Mouse (Mus musculus) left cerebral cortex, adult 2 months (tissue): Measurements from ENCODE around the gene Cmtm6. TPM values are rescaled to one million over a fixed set of nuclear protein-coding genes. Genes with fewer than 3 reads are reported as not detected.

Source experiments
- DNase-seq, 2 experiments: peaks; one replicate each; pipeline ENCODE4 v3.0.0; 2021 to 2022; ENCODE audit warnings: low spot score in 2 of 2, mixed read lengths in 1 of 2; ENCODE audit errors: extremely low spot score in 1 of 2
- H3K27ac ChIP-seq: fragments of 200-600 bp; 2 replicates; pipeline ENCODE4 v1.8.1; 2022
- H3K4me3 ChIP-seq: fragments of 200-600 bp; 2 replicates; pipeline ENCODE4 v1.8.1; 2022
- CTCF ChIP-seq: fragments of 200-600 bp; IDR thresholded peaks from 2 replicates; pipeline ENCODE4 v1.8.1; 2022; ENCODE audit warnings: antibody characterized with exemption, mild to moderate bottlenecking, moderate library complexity
- intact Hi-C: fragments of 180-260 bp; cut with DNase I; formaldehyde crosslinking; loops from one replicate; pipeline ENCODE4 v1.15.1; 2025
- total RNA-seq, 2 experiments: library from RNA; stranded (reverse); gene quantifications; 2 replicates each; pipeline ENCODE4 v1.2.3; 2021

Cmtm6 gene
- total RNA-seq, 2 experiments from 2014 or later = 19.8 to 22.4 TPM

DNA sequence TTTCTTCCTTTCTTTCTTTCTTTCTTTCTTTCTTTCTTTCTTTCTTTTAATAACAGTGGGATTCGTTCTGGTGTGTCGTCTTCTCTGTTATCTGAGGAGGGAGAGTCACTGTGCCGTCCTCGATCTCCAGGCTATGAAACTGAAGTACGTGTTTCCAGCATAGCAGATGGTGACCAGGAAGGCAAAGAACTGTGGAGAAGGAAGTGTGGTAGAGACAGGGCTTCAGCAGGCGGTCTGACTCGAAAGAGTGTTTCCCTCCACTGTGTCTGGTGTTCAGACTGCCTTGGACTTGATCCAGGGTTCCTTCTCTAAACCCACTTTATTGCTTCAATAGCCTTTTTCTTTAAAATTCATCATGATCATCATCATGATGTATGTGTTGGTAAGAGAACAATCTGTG, 58.6 kb downstream of the Cmtm6 start:
- intact Hi-C loops = no loop called here
- Histone ChIP-seq H3K27ac (no peak overlapping the region), H3K4me3 (no peak overlapping the region)
- TF ChIP-seq CTCF = no peak
- no peak for DNase-seq

DNA sequence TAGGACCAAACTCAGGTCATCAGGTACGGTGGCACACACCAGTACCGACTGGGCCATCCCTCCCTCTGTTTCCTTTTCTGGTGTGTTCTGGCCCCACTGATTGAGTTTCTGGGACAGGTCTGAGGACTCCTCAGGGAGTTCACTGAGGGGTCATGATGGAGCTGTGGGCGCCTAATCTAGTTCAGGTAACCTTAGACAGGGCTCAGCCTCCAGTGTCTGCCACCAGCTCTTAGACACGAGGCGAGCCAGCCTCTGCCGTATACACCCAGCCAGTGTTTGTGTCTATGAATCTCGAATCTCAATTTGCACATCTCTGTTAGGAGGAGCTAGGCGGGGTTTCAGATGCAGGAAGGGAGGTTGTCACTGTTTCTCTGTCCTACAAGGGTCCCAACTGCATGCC, 59.1 kb downstream of the Cmtm6 start:
- intact Hi-C loops = loop anchor here (10.0 kb wide), 1 partner anchor 475 kb away; no protein-coding TSS in a partner anchor
- no peak overlapping the region; the same call in 1 of the 2 replicates for H3K27ac ChIP-seq
- TF ChIP-seq CTCF = no peak
- no peak overlapping the region for H3K4me3 ChIP-seq
- no peak for DNase-seq

DNA sequence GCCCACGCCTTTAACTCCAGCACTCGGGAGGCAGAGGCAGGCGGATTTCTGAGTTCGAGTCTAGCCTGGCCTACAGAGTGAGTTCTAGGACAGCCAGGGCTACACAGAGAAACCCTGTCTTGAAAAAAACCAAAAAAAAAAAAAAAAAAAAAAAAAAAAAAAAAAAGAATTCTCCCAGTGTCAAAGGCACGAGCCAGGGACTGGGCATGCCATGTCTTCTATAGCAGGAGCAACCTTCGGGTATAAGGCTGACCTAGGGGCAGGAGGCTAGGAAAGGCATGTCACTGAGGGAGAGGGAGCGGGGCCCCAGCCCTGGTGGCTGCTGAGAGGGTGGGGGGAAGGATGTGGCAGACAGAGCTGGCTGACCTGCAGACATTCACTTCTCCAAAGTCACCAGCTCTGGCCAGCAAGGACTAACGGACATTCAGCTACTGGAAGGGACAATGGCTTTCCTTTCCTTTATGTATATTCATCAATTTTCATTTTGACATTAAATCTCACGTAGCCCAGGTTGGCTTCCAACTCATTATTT, 62.9 kb downstream of the Cmtm6 start:
- no peak overlapping the region for H3K27ac ChIP-seq
- TF ChIP-seq CTCF = no peak
- intact Hi-C loops = loop anchor here (10.0 kb wide), 1 partner anchor 471 kb away; no protein-coding TSS in a partner anchor
- no peak for DNase-seq
- H3K4me3 ChIP-seq = no peak overlapping the region

DNA sequence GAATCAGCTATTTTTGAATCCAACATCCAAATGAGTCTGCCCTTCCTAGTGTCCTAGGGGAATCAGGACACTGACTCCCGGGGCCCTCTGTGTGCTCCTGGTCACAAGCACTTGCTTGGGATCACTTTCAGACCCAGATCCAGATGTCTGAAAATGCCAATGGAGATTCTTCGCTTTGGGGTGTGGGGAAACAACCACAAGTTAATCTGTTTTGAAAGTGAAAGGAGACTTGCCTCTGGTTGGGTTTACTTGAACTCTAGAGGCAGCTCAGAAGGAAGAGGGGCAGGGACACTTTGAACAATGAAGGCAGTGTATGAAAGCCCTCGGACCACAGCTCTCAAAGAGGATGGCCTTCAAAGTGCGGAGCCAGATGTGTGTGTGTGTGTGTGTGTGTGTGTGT, 63.6 kb downstream of the Cmtm6 start:
- intact Hi-C loops = loop anchor here (10.0 kb wide), 1 partner anchor 470 kb away; no protein-coding TSS in a partner anchor
- Histone ChIP-seq H3K4me3 (no peak overlapping the region), H3K27ac (no peak overlapping the region)
- DNase-seq = no peak
- TF ChIP-seq CTCF = no peak

DNA sequence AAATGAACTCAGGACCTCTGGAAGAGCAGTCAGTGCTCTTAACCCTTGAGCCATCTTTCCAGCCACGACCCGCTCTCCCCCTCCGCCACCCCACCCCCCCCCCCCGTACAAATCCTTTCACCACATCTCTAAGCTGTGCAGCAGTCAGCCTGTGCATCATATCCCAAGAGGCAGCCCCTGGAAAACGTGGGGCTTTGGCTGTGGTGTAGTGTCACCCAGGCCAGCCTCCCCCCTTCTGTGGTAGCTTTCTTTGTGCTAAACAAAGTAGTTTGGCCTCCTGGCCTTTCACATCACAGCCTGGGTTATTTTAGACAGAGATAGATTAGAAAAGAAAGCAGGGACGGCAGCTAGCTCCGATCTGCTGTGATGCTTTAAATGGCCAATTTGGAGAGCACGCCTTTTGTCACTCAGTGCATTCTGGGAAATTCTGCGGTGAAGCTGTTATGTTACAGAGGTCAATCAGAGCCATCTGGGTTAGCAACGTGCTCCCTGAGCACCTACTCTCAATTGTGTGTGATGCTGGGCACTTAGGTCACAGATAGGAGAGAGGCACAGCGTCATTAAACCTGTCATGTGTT, 65.6 kb downstream of the Cmtm6 start:
- no peak overlapping the region for H3K4me3 ChIP-seq
- no peak for DNase-seq
- intact Hi-C loops = loop anchor here (1.0 to 10.0 kb wide), 4 partner anchors 116 to 906 kb away; no protein-coding TSS in a partner anchor
- H3K27ac ChIP-seq = no peak overlapping the region
- TF ChIP-seq CTCF = no peak

DNA sequence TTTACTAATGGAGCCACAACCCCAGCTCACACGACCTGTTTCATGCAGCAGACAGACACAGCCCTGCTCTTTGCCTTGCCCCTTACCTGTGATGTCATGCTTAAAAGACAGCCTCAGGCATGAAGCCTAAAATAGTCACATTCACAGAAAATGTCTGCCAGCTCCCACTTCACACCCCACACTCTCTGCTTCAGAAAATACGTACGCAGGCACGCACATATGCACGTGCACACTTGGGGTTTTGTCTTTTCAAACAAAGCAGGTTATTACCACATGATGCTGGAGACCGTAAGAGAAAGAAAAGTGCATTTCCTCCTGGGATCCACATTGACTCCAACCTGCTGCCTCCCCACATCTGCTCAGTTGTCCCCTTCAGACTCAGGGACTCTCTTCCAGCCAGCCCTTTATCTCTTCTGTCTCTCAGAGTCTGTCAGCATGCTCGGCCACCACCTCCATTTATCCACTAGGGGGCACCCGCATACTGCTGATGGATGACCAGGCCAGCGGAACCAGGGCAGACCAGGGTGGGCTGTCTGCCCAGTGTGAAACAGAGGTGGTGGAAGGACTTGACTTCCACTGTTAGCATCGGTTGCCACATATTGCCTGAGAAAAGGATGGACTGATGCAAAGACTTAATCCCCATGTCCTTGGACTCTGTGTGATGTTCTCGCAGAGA, 66.6 kb downstream of the Cmtm6 start:
- H3K27ac ChIP-seq = no peak overlapping the region
- DNase-seq = peak; percentile 83 to 86
- no peak overlapping the region for H3K4me3 ChIP-seq
- TF ChIP-seq CTCF = peak; percentile 99
- intact Hi-C loops = loop anchor here (1.0 to 10.0 kb wide), 5 partner anchors 89 to 905 kb away; no protein-coding TSS in a partner anchor

DNA sequence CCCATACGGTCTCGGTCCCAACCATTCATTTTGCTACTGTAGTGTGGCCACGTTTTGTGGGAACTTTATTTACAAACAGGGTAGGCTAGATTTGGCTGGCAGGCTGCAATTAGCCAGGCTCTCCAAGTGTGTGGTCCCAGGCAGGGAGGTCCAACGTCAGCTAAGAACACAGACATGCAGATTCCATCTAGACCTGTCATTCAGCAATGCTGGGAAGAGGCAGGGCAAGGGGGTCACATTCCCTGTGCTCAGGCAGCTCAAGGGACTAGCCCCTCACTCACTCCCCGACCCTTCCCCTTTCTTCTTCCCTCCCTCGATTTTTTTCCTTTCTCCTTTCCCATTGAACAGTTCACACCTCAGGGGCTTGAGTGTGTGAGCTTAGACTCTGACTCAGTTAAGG, 67.9 kb downstream of the Cmtm6 start:
- Histone ChIP-seq H3K4me3 (no peak overlapping the region), H3K27ac (no peak overlapping the region)
- intact Hi-C loops = loop anchor here (2.0 to 10.0 kb wide), 4 partner anchors 88 to 903 kb away; no protein-coding TSS in a partner anchor
- no peak for DNase-seq
- TF ChIP-seq CTCF = no peak

Other genes starting within 250 kb of the Cmtm6 start
- gene Ccr4, start 226.2 kb upstream of the Cmtm6 start, total RNA-seq = not detected
- gene C130032M10Rik, start 215.4 kb upstream of the Cmtm6 start, total RNA-seq = not detected
- gene Trim71, start 166.7 kb upstream of the Cmtm6 start, total RNA-seq = under 1 TPM; 0.72 to 0.84 TPM
- gene Cnot10, start 90.9 kb upstream of the Cmtm6 start, total RNA-seq = 10 to 100 TPM; 47.7 to 49.1 TPM
- gene Dync1li1, start 42.3 kb upstream of the Cmtm6 start, total RNA-seq = 10 to 100 TPM; 87.7 to 91.9 TPM
- gene Cmtm7, start 50.7 kb downstream of the Cmtm6 start, total RNA-seq = 1 to 10 TPM; 3.7 to 4.8 TPM
- gene Cmtm8, start 113.0 kb downstream of the Cmtm6 start, total RNA-seq = 1 to 10 TPM; 1.6 to 1.8 TPM
- gene Gpd1l, start 202.9 kb downstream of the Cmtm6 start, total RNA-seq = 10 to 100 TPM; 82.0 to 88.7 TPM
- gene Osbpl10, start 247.5 kb downstream of the Cmtm6 start, total RNA-seq = 10 to 100 TPM; 48.5 to 56.3 TPM